Mouse (Mus musculus) liver, adult 2 months (tissue): ENCODE data around the gene Fgg. TPM values are rescaled to one million over a fixed set of nuclear protein-coding genes. Genes with fewer than 3 reads are reported as not detected.

Experiments
- DNase-seq: peaks from one replicate; pipeline ENCODE4 v3.0.0-alpha.2; 2011; ENCODE audit warnings: low read depth, low spot score; ENCODE audit errors: extremely low read depth
- H3K27ac ChIP-seq: fragments of 200-500 bp; replicated peaks from 2 replicates; pipeline ENCODE4 v1.5.1; 2012; ENCODE audit warnings: low read depth, mild to moderate bottlenecking, control low read depth, inconsistent platforms, low read length; ENCODE audit not compliant: insufficient read depth
- H3K27me3 ChIP-seq: fragments of 200-500 bp; 2 replicates; pipeline ENCODE4 v1.6.1; 2012; ENCODE audit warnings: mild to moderate bottlenecking, moderate library complexity, low read length, inconsistent platforms; ENCODE audit not compliant: control insufficient read depth, insufficient read depth
- H3K36me3 ChIP-seq: fragments of 200-500 bp; 2 replicates; pipeline ENCODE4 v1.6.1; 2012; ENCODE audit warnings: low read length, inconsistent platforms; ENCODE audit not compliant: control insufficient read depth, insufficient read depth
- H3K4me1 ChIP-seq: fragments of 200-500 bp; 2 replicates; pipeline ENCODE4 v1.6.1; 2011; ENCODE audit warnings: low read length; ENCODE audit not compliant: control insufficient read depth, insufficient read depth
- H3K4me3 ChIP-seq: fragments of 200-500 bp; 2 replicates; pipeline ENCODE4 v1.5.1; 2011; ENCODE audit warnings: low read depth, mild to moderate bottlenecking, control low read depth, low read length, moderate library complexity; ENCODE audit not compliant: insufficient read depth
- H3K79me2 ChIP-seq: fragments of 200-500 bp; 2 replicates; pipeline ENCODE4 v1.6.1; 2012; ENCODE audit warnings: inconsistent platforms, mild to moderate bottlenecking, low read length, moderate library complexity; ENCODE audit not compliant: control insufficient read depth, insufficient read depth
- H3K9ac ChIP-seq: fragments of 200-500 bp; 2 replicates; pipeline ENCODE4 v1.6.1; 2012; ENCODE audit warnings: low read depth, mild to moderate bottlenecking, control low read depth, inconsistent platforms, low read length
- CTCF ChIP-seq: fragments of 200-500 bp; IDR thresholded peaks from 2 replicates; pipeline ENCODE4 v1.5.1; 2011; ENCODE audit warnings: low read depth, low read length, control low read depth
- POLR2A ChIP-seq: fragments of 200-500 bp; IDR thresholded peaks from 2 replicates; pipeline ENCODE4 v1.6.1; 2011; ENCODE audit warnings: low read length, control low read depth; ENCODE audit not compliant: insufficient read depth; ENCODE audit errors: extremely low read depth
- WGBS: fragments of 180-500 bp; shearing (Covaris S2); methylation state at CpG from one replicate; pipeline ENCODE4 v1.1.7; 2018; 5-methylcytosine and 5-hydroxymethylcytosine counted together
- polyA plus RNA-seq: library from polyadenylated mRNA; depleted of rRNA; stranded (reverse); fragments of >200 nt; gene quantifications from 2 replicates; pipeline ENCODE4 v1.2.3, GENCODE M21; 2012
- total RNA-seq: library from RNA; depleted of rRNA; stranded (reverse); fragments of >200 nt; gene quantifications from 2 replicates; pipeline ENCODE4 v1.2.3, GENCODE M21; 2014

Gene Fgg
- total and polyA plus RNA-seq, 2 experiments, result 2,816 to 4,358 TPM

- WGBS, result 18% methylated on average over 4 of the region's 4 CpGs
- Histone ChIP-seq H3K9ac (no peak overlapping the region), H3K4me1 (peaks cover 23% of the 10 kb centered on the region), H3K79me2 (no peaks in the 10 kb centered on the region), H3K4me3 (no peak overlapping the region), H3K36me3 (peaks cover 28% of the 10 kb centered on the region), H3K27me3 (no peaks in the 10 kb centered on the region), H3K27ac (peak overlapping the region; percentile 97)
- TF ChIP-seq CTCF, result no peak
- no peak for TF ChIP-seq POLR2A
- peak; percentile 99 for DNase-seq
Observed at GRCm38 (mm10) chr3:83039666-83040065, 32.1 kb downstream of the Fgg start.

- no peaks in the 10 kb centered on the region for H3K27me3 ChIP-seq
- TF ChIP-seq POLR2A (no peak), CTCF (no peak)
- peak; percentile 52 for DNase-seq
- peaks cover 29% of the 10 kb centered on the region for H3K4me1 ChIP-seq
- 35% methylated on average over 5 of the region's 5 CpGs for WGBS
- H3K36me3 ChIP-seq, result peaks cover 50% of the 10 kb centered on the region
- peak overlapping the region; percentile 6; the same call in 1 of the 2 replicates for H3K9ac ChIP-seq
- H3K79me2 ChIP-seq, result no peaks in the 10 kb centered on the region
- no peak overlapping the region for H3K4me3 ChIP-seq
- peak overlapping the region; percentile 17; the same call in 1 of the 2 replicates for H3K27ac ChIP-seq
Observed at GRCm38 (mm10) chr3:83042451-83042850, 34.9 kb downstream of the Fgg start.

- peak overlapping the region; percentile 63 for H3K27ac ChIP-seq
- no peaks in the 10 kb centered on the region; the same call in 1 of the 2 replicates for H3K79me2 ChIP-seq
- DNase-seq, result peak; percentile 58
- no peaks in the 10 kb centered on the region for H3K27me3 ChIP-seq
- H3K4me3 ChIP-seq, result peak overlapping the region; percentile 21
- H3K9ac ChIP-seq, result peak overlapping the region; percentile 47
- peaks cover 61% of the 10 kb centered on the region for H3K36me3 ChIP-seq
- WGBS, result 23% methylated on average over 11 of the region's 11 CpGs
- peaks cover 21% of the 10 kb centered on the region; the same call in 1 of the 2 replicates for H3K4me1 ChIP-seq
- peak; percentile 25; the same call in 1 of the 2 replicates for TF ChIP-seq CTCF
- peak; percentile 56; the same call in 1 of the 2 replicates for TF ChIP-seq POLR2A
Observed at GRCm38 (mm10) chr3:83046649-83047048, 39.1 kb downstream of the Fgg start.

- Histone ChIP-seq H3K36me3 (peaks cover 34% of the 10 kb centered on the region), H3K27me3 (no peaks in the 10 kb centered on the region), H3K79me2 (no peaks in the 10 kb centered on the region; the same call in 1 of the 2 replicates), H3K4me3 (peak within 1 kb of the TSS; percentile 86), H3K9ac (peak within 1 kb of the TSS; percentile 98), H3K27ac (peak within 1 kb of the TSS; percentile 91), H3K4me1 (peaks cover 28% of the 10 kb centered on the region)
- peak; percentile 99 for DNase-seq
- TF ChIP-seq CTCF (no peak), POLR2A (peak; percentile 71; the same call in 1 of the 2 replicates)
- WGBS, result 28% methylated on average over 8 of the region's 8 CpGs
Observed at GRCm38 (mm10) chr3:83049680-83050079, 42.2 kb downstream of the Fgg start, which contains the start of gene Fgb. TSS of gene Fgb (minus strand) at chr3:83049863.

- WGBS, result 25% methylated on average over 5 of the region's 5 CpGs
- H3K79me2 ChIP-seq, result peaks cover 3% of the 10 kb centered on the region; the same call in 1 of the 2 replicates
- no peak overlapping the region for H3K9ac ChIP-seq
- TF ChIP-seq CTCF, result no peak
- no peak overlapping the region for H3K4me3 ChIP-seq
- peak; percentile 93 for DNase-seq
- peaks cover 27% of the 10 kb centered on the region for H3K36me3 ChIP-seq
- 0 out of 2 replicates have a peak overlapping the region, but pooled peaks have one; percentile 49 for H3K27ac ChIP-seq
- no peaks in the 10 kb centered on the region for H3K27me3 ChIP-seq
- H3K4me1 ChIP-seq, result peaks cover 26% of the 10 kb centered on the region
Observed at GRCm38 (mm10) chr3:83050661-83051060, 43.1 kb downstream of the Fgg start.

GRCm38 (mm10) chr3:83052102-83052501, 44.6 kb downstream of the Fgg start:
- 18% methylated on average over 5 of the region's 5 CpGs for WGBS
- no peaks in the 10 kb centered on the region for H3K27me3 ChIP-seq
- DNase-seq, result peak; percentile 98
- no peak overlapping the region for H3K4me3 ChIP-seq
- TF ChIP-seq CTCF (no peak), POLR2A (no peak)
- no peak overlapping the region for H3K9ac ChIP-seq
- H3K79me2 ChIP-seq, result peaks cover 8% of the 10 kb centered on the region; the same call in 1 of the 2 replicates
- peaks cover 25% of the 10 kb centered on the region for H3K4me1 ChIP-seq
- H3K27ac ChIP-seq, result peak overlapping the region; percentile 98
- H3K36me3 ChIP-seq, result peaks cover 14% of the 10 kb centered on the region
